Mouse (Mus musculus) liver, embryonic 12.5 days (tissue): ENCODE measurements around the gene Osgep. TPM values are rescaled to one million over a fixed set of nuclear protein-coding genes. Genes with fewer than 3 reads are reported as not detected.
"Not testable (repeated sequence)": the region's sequence is repeated elsewhere in the genome, so short reads cannot be mapped to it uniquely, and the experiment has no call there.

ENCODE experiments used
- ATAC-seq: fragments of 200-750 bp; cut with Nextera tagmentation; 2 replicates; pipeline ENCODE4 v1.8.0; 2017; ENCODE audit warnings: moderate number of reproducible peaks, mild to moderate bottlenecking, moderate library complexity
- H3K27ac ChIP-seq: fragments of 300-500 bp; sonication (generic); 2 replicates; pipeline ENCODE4 v1.5.1; 2016; ENCODE audit warnings: mild to moderate bottlenecking
- H3K27me3 ChIP-seq: fragments of 300-500 bp; sonication (generic); replicated peaks from 2 replicates; pipeline ENCODE4 v1.6.1; 2016; ENCODE audit warnings: mild to moderate bottlenecking, moderate library complexity
- H3K36me3 ChIP-seq: fragments of 300-500 bp; sonication (generic); 2 replicates; pipeline ENCODE4 v1.6.1; 2016; ENCODE audit warnings: mild to moderate bottlenecking, moderate library complexity
- H3K4me1 ChIP-seq: fragments of 300-500 bp; sonication (generic); 2 replicates; pipeline ENCODE4 v1.6.1; 2016
- H3K4me2 ChIP-seq: fragments of 300-500 bp; sonication (generic); 2 replicates; pipeline ENCODE4 v1.6.1; 2016; ENCODE audit warnings: mild to moderate bottlenecking, moderate library complexity
- H3K4me3 ChIP-seq: fragments of 300-500 bp; sonication (generic); 2 replicates; pipeline ENCODE4 v1.5.1; 2016; ENCODE audit warnings: mild to moderate bottlenecking, moderate library complexity
- H3K9ac ChIP-seq: fragments of 300-500 bp; sonication (generic); 2 replicates; pipeline ENCODE4 v1.6.1; 2016; ENCODE audit warnings: mild to moderate bottlenecking, moderate library complexity
- H3K9me3 ChIP-seq: fragments of 300-500 bp; sonication (generic); replicated peaks from 2 replicates; pipeline ENCODE4 v1.6.1; 2016; ENCODE audit warnings: mild to moderate bottlenecking, moderate library complexity
- WGBS: fragments of 180-500 bp; shearing (Covaris S2); methylation state at CpG from one replicate; pipeline ENCODE4 v1.1.7; 2016; ENCODE audit not compliant: insufficient replicate concordance; 5-methylcytosine and 5-hydroxymethylcytosine counted together
- polyA plus RNA-seq: library from polyadenylated mRNA; unstranded; fragments of >200 nt; fragmentation: Nextera tagmentation; extraction: Ambion mirVana; gene quantifications from 2 replicates; pipeline ENCODE4 v1.2.1, GENCODE M21; 2016

Gene Osgep
- polyA plus RNA-seq, 1 experiment from 2014 or later, result 74.0 TPM

DNA sequence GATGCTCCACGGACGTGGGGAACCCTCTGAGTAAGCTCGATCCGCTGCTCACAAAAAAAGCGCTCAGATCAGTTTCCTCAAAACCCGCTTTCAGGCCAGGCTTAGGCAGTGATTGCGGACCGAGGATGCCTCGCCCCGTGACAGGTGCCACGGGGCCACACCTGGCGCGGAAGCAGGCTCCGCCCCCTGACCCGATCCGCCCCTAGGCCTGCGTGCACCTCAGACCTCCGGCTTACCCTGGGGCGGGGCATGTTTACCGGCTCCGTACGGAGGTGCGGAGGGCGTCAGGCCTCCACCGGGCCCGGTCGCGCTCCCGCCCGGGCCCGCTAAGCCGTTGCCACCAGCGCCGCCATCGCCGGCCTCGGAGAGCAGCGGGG is 5.7 kb upstream of the Osgep start:
- ATAC-seq, result peak; percentile 64
- Histone ChIP-seq H3K9ac (peak overlapping the region; percentile 97), H3K27ac (peak overlapping the region; percentile 94), H3K36me3 (peaks cover 38% of the 10 kb centered on the region), H3K9me3 (no peaks in the 10 kb centered on the region), H3K27me3 (no peaks in the 10 kb centered on the region), H3K4me1 (peaks cover 50% of the 10 kb centered on the region), H3K4me3 (peak overlapping the region; percentile 93), H3K4me2 (peak overlapping the region; percentile 94)
- WGBS, result under 1% methylated on average over 38 of the region's 38 CpGs

DNA sequence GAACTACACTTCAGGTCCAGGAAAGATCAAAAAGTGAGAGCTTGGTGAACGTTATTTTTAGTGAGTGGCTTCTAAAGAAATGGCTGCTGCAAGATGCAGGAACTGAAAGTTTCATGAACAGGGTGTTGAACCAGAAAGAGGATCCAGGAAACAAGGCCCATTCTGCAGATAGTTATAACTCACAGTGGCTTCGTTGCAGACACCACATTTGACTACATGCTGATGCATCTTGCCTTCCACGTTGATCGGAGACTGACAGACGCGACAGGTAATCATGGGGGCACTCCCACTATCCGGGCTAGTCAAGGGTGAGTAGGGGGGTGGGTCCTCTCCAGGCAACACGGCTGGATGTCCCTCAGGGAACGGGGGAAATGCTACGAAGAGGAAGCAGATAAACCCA is 5.3 kb upstream of the Osgep start:
- peaks cover 54% of the 10 kb centered on the region for H3K4me1 ChIP-seq
- no peak for ATAC-seq
- WGBS, result 10% methylated on average over 10 of the region's 10 CpGs

DNA sequence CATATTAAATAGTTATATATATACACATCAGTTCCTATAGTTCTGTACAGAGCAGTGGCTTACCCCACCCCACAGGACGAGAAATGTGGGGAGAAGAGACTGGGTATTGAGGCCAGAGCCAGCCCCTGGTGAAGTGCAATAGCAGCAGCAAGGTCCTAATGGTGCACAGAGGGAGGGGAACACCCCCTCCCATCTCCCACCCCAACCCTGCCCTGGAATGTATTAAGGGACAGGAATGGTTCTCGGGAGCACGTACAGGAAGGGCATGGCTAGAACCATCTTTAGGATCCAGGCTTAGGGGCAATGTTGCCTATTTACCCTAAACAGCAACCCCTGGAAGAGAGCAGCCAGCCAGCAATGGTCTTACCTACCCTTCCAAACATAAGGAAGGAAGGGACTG is 2.7 kb upstream of the Osgep start:
- WGBS, result 77% methylated on average over 3 of the region's 3 CpGs
- H3K4me1 ChIP-seq, result peaks cover 64% of the 10 kb centered on the region
- H3K36me3 ChIP-seq, result peaks cover 38% of the 10 kb centered on the region
- H3K9ac ChIP-seq, result no peak overlapping the region
- no peak overlapping the region for H3K4me3 ChIP-seq
- no peak for ATAC-seq
- H3K27me3 ChIP-seq, result no peaks in the 10 kb centered on the region
- no peaks in the 10 kb centered on the region for H3K9me3 ChIP-seq
- H3K27ac ChIP-seq, result no peak overlapping the region; the same call in 1 of the 2 replicates
- no peak overlapping the region for H3K4me2 ChIP-seq

More for the DNA sequence above, 5.3 kb upstream of the Osgep start:
- H3K27ac ChIP-seq, result peak overlapping the region; percentile 94
- no peaks in the 10 kb centered on the region for H3K27me3 ChIP-seq
- H3K4me3 ChIP-seq, result peak overlapping the region; percentile 93
- H3K36me3 ChIP-seq, result peaks cover 38% of the 10 kb centered on the region
- H3K9ac ChIP-seq, result peak overlapping the region; percentile 97
- H3K9me3 ChIP-seq, result no peaks in the 10 kb centered on the region
- H3K4me2 ChIP-seq, result peak overlapping the region; percentile 94

DNA sequence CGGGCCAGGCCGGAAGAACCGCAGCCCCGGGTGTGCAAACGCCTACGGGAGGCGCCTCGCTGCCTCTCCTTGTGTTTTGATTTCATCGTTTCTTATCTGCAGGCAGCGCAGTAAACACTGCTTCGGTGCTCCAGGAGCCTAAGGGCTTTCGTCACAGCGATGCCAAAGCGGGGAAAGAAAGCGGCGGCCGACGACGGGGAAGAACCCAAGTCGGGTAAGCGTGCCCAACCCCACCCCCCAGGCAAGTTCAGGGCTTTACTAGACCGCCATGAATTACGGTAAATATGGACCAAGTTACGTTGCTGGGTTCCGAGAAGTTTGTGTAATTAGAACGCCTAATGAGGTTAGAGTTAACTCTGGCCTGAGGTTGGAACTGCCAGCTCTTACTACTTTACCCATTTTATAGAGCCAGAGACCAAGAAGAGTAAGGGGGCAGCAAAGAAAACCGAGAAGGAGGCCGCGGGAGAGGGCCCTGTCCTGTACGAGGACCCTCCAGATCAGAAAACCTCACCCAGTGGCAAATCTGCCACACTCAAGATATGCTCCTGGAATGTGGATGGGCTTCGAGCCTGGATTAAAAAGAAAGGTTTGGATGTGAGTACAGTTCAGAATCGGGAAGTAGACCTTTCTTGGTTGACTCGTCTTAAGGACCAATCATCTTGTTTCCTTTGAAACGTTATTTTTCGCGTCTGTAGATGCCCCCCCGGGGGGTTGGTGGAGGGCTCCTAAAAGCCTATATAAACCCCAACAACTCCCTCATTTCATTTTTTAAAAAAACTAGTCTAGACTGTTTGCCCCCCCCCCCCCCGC is 623 bp upstream of the Osgep start:
- peaks cover 53% of the 10 kb centered on the region for H3K4me1 ChIP-seq
- ATAC-seq, result peak; percentile 65
- peak overlapping the region; percentile 96 for H3K4me2 ChIP-seq
- 1% methylated on average over 38 of the region's 38 CpGs for WGBS
- peak overlapping the region; percentile 78 for H3K9ac ChIP-seq
- no peaks in the 10 kb centered on the region for H3K9me3 ChIP-seq
- H3K36me3 ChIP-seq, result peaks cover 47% of the 10 kb centered on the region
- peak overlapping the region; percentile 93 for H3K27ac ChIP-seq
- peak overlapping the region; percentile 81 for H3K4me3 ChIP-seq
- no peaks in the 10 kb centered on the region for H3K27me3 ChIP-seq

DNA sequence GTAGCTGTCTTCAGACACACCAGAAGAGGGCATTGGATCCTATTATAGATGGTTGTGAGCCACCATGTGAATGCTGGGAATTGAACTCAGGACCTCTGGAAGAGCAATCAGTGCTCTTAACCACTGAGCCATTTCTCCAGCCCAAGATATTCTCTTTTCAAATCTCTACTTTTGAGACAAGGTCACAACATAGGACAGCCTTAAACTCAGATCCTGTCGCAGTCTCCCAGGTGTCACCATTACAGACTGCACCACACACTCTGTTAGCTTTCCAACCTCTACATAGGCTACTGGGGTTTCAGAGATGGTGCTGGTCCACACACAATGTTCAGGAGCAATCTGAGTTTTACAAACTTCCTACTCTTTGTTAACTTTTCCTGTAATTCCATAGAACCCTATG is 1.3 kb downstream of the Osgep start:
- ATAC-seq, H3K27me3 ChIP-seq, H3K9me3 ChIP-seq: not testable (repeated sequence)
- H3K36me3 ChIP-seq, result peaks cover 53% of the 10 kb centered on the region
- peaks cover 35% of the 10 kb centered on the region for H3K4me1 ChIP-seq
- H3K9ac ChIP-seq, result peak overlapping the region; percentile 78
- 74% methylated on average over 1 of the region's 1 CpGs for WGBS
- H3K4me2 ChIP-seq, result peak overlapping the region; percentile 96
- H3K4me3 ChIP-seq, result peak overlapping the region; percentile 81
- peak overlapping the region; percentile 93; the same call in 1 of the 2 replicates for H3K27ac ChIP-seq

DNA sequence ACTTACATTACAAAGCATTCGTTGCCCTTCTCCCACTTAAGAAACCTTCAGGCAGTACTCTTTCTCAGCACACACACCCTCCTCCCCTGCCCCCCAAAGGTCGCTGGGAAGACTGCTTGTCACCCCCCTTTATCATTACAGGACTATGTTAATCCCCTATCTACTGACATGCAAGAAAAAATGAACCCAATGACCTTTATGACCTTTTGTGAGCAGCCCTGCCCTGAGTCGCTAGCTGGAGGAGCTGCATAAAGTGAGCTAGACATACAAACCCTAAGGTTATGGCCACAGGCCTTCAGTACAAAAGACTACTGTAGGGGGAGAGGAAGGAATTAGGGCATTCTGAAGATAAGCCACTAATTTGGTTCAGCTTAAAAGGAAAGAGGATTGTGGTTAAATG is 13.3 kb downstream of the Osgep start:
- Histone ChIP-seq H3K9ac (no peak overlapping the region), H3K4me3 (no peak overlapping the region), H3K27ac (no peak overlapping the region), H3K4me1 (no peaks in the 10 kb centered on the region), H3K27me3 (no peaks in the 10 kb centered on the region), H3K36me3 (peaks cover 40% of the 10 kb centered on the region), H3K4me2 (no peak overlapping the region), H3K9me3 (no peaks in the 10 kb centered on the region)
- ATAC-seq, result no peak
- WGBS, result 50% methylated on average over 3 of the region's 3 CpGs

DNA sequence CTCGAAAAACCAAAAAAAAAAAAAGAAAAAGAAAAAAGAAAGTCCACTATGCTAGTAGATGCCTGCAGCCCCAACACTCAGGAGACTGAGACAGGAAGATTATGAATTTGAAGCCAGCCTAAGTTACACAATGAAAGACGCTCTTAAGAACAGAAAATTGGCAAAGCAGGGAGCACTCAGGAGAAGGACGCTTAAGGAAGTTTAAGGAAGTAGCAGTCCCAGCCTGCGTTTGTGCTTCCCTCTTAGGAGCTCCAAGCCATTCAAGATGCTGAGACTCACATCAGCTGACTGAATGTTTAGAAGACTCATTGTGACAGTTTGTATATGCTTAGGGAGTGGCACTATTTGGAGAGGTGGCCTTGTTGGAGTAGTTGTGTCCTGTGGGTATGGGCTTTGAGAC is 16.6 kb downstream of the Osgep start:
- Histone ChIP-seq H3K4me2 (no peak overlapping the region), H3K27ac (no peak overlapping the region), H3K4me1 (peaks cover 9% of the 10 kb centered on the region), H3K27me3 (no peaks in the 10 kb centered on the region), H3K9me3 (no peaks in the 10 kb centered on the region), H3K9ac (no peak overlapping the region), H3K4me3 (no peak overlapping the region), H3K36me3 (peaks cover 10% of the 10 kb centered on the region)
- no peak for ATAC-seq
- 63% methylated on average over 4 of the region's 4 CpGs for WGBS

DNA sequence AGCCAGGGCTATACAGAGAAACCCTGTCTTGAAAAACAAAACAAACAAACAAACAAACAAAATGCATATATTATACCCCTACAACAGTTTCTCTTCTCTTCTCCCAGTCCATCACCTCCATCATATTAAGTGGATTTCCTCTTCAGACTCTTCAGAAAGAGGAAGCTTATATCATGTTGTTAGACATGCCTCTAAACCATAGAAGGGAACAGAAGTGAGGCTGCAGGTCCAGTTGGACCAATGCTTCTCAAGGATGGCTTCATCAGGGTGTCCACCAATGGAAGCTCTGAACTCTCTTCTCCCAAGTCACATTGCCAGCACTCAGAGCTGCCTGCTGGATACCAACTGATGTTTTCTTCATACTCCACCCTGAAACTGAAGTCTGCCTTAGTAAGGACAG is 19.4 kb downstream of the Osgep start:
- H3K4me2 ChIP-seq, H3K4me1 ChIP-seq, H3K36me3 ChIP-seq, H3K4me3 ChIP-seq, H3K27ac ChIP-seq, H3K9ac ChIP-seq, H3K9me3 ChIP-seq, H3K27me3 ChIP-seq, ATAC-seq: not testable (repeated sequence)

DNA sequence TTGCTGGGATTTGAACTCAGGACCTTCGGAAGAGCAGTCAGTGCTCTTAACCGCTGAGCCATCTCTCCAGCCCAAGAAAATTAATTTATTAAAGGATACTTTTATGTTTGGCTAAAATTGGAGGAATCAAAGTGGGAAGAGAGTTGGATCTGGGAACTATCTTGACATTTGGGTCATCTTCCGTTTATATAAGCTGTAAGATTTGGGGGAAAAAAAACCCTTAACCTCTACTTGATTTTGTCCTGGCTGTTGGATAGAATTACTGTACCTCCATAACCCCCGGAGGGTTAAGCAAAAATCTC is 19.9 kb downstream of the Osgep start:
- Histone ChIP-seq H3K9me3 (no peaks in the 10 kb centered on the region), H3K9ac (no peak overlapping the region), H3K27ac (no peak overlapping the region), H3K36me3 (no peaks in the 10 kb centered on the region), H3K4me3 (no peak overlapping the region), H3K4me1 (peaks cover 9% of the 10 kb centered on the region), H3K4me2 (no peak overlapping the region), H3K27me3 (no peaks in the 10 kb centered on the region)
- ATAC-seq, result no peak
- 80% methylated on average over 4 of the region's 4 CpGs for WGBS

DNA sequence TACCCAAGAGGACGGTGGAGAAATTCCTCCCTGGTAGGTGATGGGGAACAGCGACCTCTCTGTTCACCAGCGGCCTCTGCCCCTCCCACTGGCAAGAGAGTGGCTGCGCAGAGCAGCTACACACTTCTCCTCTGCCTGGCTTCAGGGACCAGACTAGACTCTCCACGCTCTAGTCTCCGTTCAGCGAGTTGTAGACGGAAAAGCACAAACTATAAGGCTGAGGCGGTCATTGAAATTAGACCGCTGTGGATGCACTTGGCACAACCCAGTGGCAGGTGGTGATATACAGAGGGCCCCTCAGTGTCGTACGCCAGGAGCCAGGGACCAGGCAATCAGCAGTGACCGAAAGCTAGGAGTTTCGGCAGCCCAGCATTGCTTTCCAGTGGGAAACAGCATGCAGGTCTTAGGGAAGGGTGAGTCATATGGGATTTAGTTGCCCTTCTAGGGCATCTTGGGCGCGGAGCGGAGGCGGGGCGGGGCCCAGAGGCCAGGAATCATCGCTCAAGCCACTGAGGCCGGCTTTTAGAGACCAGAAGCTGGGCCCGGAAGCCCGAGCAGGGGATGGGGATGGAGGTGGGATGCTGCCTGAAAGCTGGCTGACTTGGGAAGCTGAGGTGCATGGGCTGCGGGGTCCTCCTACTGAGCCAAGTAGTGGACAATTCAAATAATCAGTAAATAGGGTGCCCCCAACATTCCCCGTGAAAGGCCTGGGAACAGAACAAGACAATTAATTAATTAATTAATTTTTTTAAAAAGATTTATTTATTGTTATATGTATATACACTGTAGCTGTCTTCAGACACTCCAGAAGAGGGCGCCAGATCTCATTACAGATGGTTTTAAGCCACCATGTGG is 20.5 kb downstream of the Osgep start:
- H3K36me3 ChIP-seq, result no peaks in the 10 kb centered on the region
- H3K9ac ChIP-seq, result peak overlapping the region; percentile 56
- peak overlapping the region; percentile 55 for H3K4me3 ChIP-seq
- no peaks in the 10 kb centered on the region for H3K9me3 ChIP-seq
- peak overlapping the region; percentile 72 for H3K4me2 ChIP-seq
- no peaks in the 10 kb centered on the region for H3K27me3 ChIP-seq
- H3K4me1 ChIP-seq, result peaks cover 9% of the 10 kb centered on the region
- no peak overlapping the region for H3K27ac ChIP-seq
- WGBS, result 5% methylated on average over 26 of the region's 26 CpGs
- ATAC-seq, result peak; percentile 77

DNA sequence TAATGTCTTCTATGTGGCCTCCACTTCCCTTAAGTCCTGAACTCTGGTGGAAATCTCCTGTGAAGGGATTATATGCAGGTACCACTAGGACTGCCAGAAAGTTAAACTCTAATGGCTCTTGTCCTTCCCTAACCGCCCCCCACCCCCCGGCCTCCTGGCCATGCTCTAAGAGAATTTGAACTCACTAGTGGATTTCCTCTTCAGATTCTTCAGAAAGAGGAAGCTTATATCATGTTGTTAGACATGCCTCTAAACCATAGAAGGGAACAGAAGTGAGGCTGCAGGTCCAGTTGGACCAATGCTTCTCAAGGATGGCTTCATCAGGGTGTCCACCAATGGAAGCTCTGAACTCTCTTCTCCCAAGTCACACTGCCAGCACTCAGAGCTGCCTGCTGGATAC is 26.7 kb downstream of the Osgep start:
- H3K27ac ChIP-seq, H3K9ac ChIP-seq, H3K4me3 ChIP-seq, ATAC-seq, H3K9me3 ChIP-seq, H3K4me1 ChIP-seq, H3K36me3 ChIP-seq, H3K4me2 ChIP-seq: not testable (repeated sequence)
- peaks cover 28% of the 10 kb centered on the region for H3K27me3 ChIP-seq
- 42% methylated on average over 2 of the region's 2 CpGs for WGBS

DNA sequence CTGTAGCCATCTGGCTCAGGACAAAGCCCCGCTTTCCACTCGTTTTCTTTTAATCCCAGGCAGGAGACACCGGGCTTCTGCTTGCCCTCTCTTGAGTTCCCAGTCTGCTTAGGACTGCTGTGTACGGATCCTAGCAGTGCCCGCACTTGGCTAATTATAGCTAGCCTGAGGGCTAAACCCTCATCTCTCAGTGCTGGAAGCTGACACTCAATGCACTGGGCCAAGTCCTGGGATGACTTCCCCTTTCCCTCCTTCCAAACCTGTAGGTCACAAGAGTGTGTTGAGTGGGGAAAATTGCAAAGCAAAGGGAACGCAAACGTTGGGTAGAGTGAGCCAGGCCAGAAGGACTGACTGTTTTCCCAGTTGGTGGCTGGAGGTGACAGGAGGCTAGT is 27.3 kb downstream of the Osgep start, which contains the start of gene Klhl33:
Gene Klhl33, minus strand, starts transcription at position 134 of the 392 bp plus-strand sequence.
- H3K27ac ChIP-seq, result no peak within 1 kb of the TSS
- ATAC-seq, result no peak
- H3K36me3 ChIP-seq, result no peaks in the 10 kb centered on the region
- H3K4me2 ChIP-seq, result peak within 1 kb of the TSS; percentile 66
- no peaks in the 10 kb centered on the region for H3K9me3 ChIP-seq
- WGBS, result 39% methylated on average over 7 of the region's 7 CpGs
- no peak within 1 kb of the TSS; the same call in 1 of the 2 replicates for H3K9ac ChIP-seq
- peaks cover 31% of the 10 kb centered on the region for H3K27me3 ChIP-seq
- peak within 1 kb of the TSS; percentile 34 for H3K4me3 ChIP-seq
- H3K4me1 ChIP-seq, result 0 out of 2 replicates have a peak, but pooled peaks cover 7% of the 10 kb centered on the region
